Mouse (Mus musculus): ENCODE data around the gene Coro6.

Gene Coro6

GRCm38 (mm10) chr11:77494782-77495181 lies 32.6 kb downstream of the Coro6 start:
- DNase-seq = no peak

- DNase-seq = no peak
Observed at GRCm38 (mm10) chr11:77495507-77495906, 33.3 kb downstream of the Coro6 start.

- peak; percentile 69 for DNase-seq
Observed at GRCm38 (mm10) chr11:77497341-77497756, 35.1 kb downstream of the Coro6 start.

GRCm38 (mm10) chr11:77497851-77498250 lies 35.6 kb downstream of the Coro6 start:
- no peak for DNase-seq

- DNase-seq = no peak
Observed at GRCm38 (mm10) chr11:77498261-77499139, 36.3 kb downstream of the Coro6 start.

GRCm38 (mm10) chr11:77499354-77499753 lies 37.1 kb downstream of the Coro6 start:
- no peak for DNase-seq

GRCm38 (mm10) chr11:77500361-77501325 lies 38.4 kb downstream of the Coro6 start:
- no peak for DNase-seq

- DNase-seq = peak; percentile 84
Observed at GRCm38 (mm10) chr11:77501392-77501791, 39.2 kb downstream of the Coro6 start.

- DNase-seq = no peak
Observed at GRCm38 (mm10) chr11:77501971-77502370, 39.8 kb downstream of the Coro6 start.

- DNase-seq = no peak
Observed at GRCm38 (mm10) chr11:77502481-77502880, 40.3 kb downstream of the Coro6 start.

GRCm38 (mm10) chr11:77503511-77503910 lies 41.3 kb downstream of the Coro6 start:
- DNase-seq = no peak

GRCm38 (mm10) chr11:77504377-77504776 lies 42.2 kb downstream of the Coro6 start:
- no peak for DNase-seq

- no peak for DNase-seq
Observed at GRCm38 (mm10) chr11:77505291-77505980, 43.2 kb downstream of the Coro6 start.

- DNase-seq = peak; percentile 63
Observed at GRCm38 (mm10) chr11:77506273-77506672, 44.1 kb downstream of the Coro6 start.

GRCm38 (mm10) chr11:77506941-77507340 lies 44.7 kb downstream of the Coro6 start:
- DNase-seq = no peak

- DNase-seq = no peak
Observed at GRCm38 (mm10) chr11:77507426-77507825, 45.2 kb downstream of the Coro6 start.

- DNase-seq = peak; percentile 90
Observed at GRCm38 (mm10) chr11:77508068-77509021, 46.1 kb downstream of the Coro6 start.

GRCm38 (mm10) chr11:77511336-77511735 lies 49.1 kb downstream of the Coro6 start:
- no peak for DNase-seq

GRCm38 (mm10) chr11:77512891-77513810 lies 50.9 kb downstream of the Coro6 start:
- peak; percentile 88 for DNase-seq

GRCm38 (mm10) chr11:77513811-77514170 lies 51.6 kb downstream of the Coro6 start:
- no peak for DNase-seq
